Mouse (Mus musculus) heart, postnatal 4 days (tissue): Measurements from ENCODE around the gene Crtac1. TPM values are rescaled to one million over a fixed set of nuclear protein-coding genes. Genes with fewer than 3 reads are reported as not detected.
A peak's percentile ranks its signal among the peaks of the same experiment; 100 is the strongest.

ENCODE experiments used
- DNase-seq: peaks from one replicate; pipeline ENCODE4 v3.0.0; 2021
- total RNA-seq, 2 experiments: library from RNA; stranded (reverse); gene quantifications; 2 replicates each; pipeline ENCODE4 v1.2.3; 2021

The Crtac1 gene
- under 1 TPM; 0.29 to 0.52 TPM for total RNA-seq

- peak; percentile 20 for DNase-seq
Measured at GRCm38 (mm10) chr19:42431485-42432190, at the start of gene Crtac1. Gene Crtac1, minus strand, starts transcription at chr19:42431783.

- no peak for DNase-seq
Measured at GRCm38 (mm10) chr19:42478303-42478702, 46.7 kb upstream of the Crtac1 start.

GRCm38 (mm10) chr19:42477769-42478168 is 46.2 kb upstream of the Crtac1 start:
- no peak for DNase-seq

DNA sequence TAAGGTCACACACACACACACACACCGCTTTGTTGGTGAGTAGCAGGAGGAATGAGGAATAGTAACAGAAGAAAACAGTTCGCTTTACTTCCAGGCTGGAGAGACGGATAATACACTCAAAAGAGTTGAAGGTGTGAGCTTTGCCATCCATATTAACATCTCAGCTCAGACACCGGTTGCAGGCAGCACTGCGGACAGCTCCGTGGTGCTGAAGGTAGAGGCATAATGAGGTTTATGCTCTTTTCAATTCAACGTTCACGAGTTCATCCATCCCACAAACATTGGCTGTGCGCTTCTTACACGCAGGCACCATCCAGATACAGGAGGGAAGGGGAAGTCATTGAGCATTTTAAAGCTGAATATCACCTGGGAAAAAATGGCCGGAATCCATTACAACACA is 41.2 kb upstream of the Crtac1 start:
- DNase-seq = peak; percentile 23

- no peak for DNase-seq
Measured at GRCm38 (mm10) chr19:42471571-42471970, 40.0 kb upstream of the Crtac1 start.

GRCm38 (mm10) chr19:42461851-42462250 is 30.3 kb upstream of the Crtac1 start:
- peak; percentile 11 for DNase-seq

DNA sequence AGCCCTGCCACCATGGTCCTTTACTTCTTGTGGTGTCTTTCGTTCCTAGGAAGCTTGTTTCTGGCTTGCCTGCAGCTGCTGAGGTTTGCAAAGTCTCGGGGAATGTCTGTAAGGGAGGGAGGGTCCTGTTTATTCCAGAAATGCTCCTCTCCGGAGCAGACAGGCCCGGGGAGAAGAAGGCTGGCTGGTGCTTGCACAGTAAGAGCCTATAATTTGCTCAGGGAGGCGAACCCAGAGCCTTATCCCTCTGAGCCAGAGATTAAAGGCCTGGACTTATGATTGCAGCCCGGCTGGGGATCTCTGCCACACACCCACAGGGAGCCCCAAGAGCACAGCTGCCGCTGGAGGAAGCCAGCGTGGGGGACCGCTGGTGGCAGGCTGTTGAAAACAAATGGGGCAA is 29.8 kb upstream of the Crtac1 start:
- DNase-seq = no peak

GRCm38 (mm10) chr19:42459512-42459911 is 27.9 kb upstream of the Crtac1 start:
- no peak for DNase-seq

- DNase-seq = no peak
Measured at GRCm38 (mm10) chr19:42454481-42455236, 23.1 kb upstream of the Crtac1 start.

DNA sequence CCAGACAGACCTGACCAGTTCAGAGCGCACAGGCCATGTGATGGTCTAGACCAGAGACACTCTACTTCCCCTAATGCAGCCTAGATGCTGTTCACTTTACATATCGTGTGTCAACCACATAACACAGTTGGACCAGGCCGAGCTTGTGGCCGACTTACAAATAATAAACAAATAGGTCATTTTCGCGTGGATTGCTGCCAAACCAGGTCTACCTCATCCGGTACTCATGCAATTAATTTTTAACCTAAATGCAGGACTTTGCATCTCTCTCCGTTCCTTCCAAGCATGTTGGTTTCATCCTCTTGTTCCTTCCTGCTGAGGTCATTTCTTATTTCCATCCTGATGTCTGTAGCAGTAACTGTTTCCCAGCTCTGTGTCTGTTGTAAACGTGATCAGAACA is 22.4 kb upstream of the Crtac1 start:
- DNase-seq = no peak

DNA sequence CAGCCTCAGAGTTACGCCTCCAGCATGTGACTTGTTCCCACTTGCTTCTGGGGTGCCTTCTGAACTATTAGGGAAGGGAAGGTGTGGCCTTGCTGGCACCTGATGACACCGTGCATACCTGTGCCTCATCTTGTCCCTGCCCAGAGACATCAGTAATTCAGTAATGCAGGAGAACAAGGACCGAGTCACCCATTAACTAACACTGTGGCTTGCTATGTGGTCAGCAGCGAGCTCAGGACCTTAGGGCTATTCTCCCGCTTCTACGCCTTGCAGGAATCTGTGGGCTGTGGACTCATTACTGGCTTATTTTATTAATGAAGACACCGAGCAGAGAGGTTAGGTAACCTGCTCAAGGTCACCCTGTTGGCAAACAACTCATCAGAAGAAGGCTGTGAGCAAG is 21.0 kb upstream of the Crtac1 start:
- no peak for DNase-seq

GRCm38 (mm10) chr19:42448539-42448938 is 17.0 kb upstream of the Crtac1 start:
- DNase-seq = no peak

DNA sequence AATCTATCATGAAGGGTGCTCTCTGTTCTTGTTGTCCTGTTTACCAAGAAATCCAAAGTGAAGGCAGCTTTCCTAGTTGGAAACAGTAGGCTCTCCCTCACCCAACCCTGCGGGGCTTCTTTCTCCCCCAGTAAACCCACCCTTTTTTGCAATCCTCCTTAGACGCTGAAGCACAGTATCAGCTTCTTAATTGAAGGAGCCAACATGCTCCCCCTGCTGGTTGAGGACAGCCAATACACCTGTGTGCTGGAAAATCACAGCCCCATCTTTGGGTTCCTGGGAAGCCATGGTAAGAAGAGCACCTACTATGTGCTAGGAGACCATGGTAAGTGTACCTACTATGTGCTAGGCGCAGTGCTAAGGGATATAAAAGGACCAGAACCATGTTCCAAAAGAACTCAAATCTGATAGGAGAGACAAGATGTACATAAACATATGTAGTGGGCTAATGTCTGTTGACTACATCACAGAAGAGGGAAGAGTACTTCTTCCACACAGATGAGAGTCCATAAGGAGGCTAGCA is 12.4 kb upstream of the Crtac1 start:
- DNase-seq = peak; percentile 33

- DNase-seq = no peak
Measured at GRCm38 (mm10) chr19:42443266-42443665, 11.7 kb upstream of the Crtac1 start.

DNA sequence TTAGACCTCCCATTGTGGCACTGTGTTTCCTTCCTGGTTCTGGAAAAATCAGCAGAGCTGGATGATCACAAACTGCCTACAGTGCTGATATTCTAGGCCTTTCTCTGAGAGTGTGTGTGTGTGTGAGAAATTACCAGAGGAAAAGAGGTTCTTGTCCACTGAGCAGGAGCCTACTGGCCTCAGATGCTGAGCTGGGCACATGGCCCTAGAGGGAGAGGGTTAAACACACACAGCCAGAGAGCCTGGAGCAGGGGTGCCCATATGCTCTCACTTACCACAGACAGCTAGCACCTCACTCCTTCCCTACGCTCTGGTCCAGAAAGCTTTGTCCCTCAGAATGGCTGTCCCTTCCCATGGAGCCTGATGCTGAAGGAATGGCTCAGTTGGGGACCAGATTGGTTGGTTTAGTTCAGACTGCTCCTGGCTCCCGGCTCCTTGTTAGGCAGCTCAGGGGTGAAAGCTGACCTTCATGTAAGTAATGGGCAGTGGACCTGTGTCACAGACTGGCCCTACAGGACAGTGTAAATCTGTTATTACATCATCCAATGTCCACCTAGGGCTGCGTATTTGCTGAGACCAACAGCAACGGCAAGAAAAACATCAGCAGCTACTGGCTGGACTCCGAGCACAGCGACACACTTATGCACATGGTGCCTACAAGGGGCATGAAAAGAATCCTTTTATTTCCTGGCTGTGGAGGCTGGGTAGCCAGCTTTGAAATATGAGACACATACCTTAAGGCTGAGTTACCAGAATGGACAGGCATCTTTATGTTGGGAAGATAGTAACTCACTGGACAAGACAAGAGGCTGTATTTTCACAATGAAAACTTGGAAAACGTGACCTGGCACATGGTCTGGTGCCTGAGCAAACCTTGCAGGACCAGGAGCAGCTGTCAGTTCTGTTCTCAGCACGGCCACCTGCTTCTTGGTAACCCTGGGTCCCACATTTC is 10.9 kb upstream of the Crtac1 start:
- DNase-seq = no peak

- DNase-seq = no peak
Measured at GRCm38 (mm10) chr19:42440089-42440488, 8.5 kb upstream of the Crtac1 start.

GRCm38 (mm10) chr19:42439353-42439752 is 7.8 kb upstream of the Crtac1 start:
- no peak for DNase-seq

DNA sequence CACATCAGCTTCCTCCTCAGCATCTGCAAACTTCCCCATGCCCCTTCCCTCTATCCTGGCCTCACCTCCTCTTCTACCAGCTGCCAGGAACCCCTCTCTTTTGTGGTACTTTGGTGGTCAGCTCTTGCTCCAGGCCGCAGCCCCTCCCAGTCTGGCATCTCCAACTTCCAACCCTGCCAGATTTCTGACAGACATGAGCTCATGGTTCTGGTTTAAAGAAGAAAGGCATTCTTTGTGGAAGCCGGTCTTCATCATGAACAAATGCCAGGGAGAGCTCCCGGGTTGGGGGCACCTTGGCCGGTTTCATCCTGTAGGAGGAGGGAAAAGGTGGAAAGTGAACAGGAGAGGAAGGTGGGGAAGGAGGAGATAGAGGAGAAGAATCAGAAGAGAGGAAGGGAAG is 4.0 kb upstream of the Crtac1 start:
- no peak for DNase-seq

DNA sequence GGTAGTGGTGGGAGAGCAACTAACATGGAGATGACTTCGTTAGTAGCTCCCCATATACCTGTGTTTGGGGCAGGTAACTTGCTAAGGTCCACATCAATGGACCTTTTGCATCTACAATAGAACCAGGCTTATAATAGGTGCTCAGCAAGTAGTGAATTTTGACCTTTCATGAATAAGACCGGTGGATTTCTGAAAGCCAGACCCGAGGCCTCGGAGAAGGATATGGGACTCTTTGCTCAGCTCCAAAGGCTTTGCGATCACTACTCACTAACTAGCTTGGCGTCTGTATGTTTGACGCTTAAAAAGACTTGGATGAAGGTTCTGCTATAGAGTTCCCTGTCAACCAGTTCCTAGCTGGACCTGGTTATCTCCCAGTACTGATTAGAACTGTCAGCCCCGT is 1.2 kb upstream of the Crtac1 start:
- DNase-seq = no peak

- DNase-seq = no peak
Measured at GRCm38 (mm10) chr19:42432191-42432590, 608 bp upstream of the Crtac1 start.

DNA sequence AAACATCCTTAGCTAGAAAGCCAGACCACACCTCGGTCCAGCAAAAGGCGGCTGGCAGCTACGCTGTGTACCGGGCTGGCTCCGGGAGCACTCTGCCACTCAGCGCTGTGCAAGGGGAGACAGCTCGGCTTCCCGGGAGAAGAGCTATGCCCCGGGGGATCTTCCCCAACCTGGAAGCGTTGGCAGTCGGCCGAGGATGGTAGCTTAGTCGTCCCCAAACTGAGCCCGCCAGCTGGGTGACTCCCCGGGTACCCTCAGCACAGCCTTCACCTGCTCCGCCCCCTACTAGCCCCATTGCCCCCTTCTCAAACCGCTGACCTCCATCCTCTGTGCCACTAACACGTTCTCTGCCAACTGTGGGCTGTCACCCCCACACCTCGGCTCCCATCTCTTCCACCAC is 602 bp downstream of the Crtac1 start:
- DNase-seq = no peak

DNA sequence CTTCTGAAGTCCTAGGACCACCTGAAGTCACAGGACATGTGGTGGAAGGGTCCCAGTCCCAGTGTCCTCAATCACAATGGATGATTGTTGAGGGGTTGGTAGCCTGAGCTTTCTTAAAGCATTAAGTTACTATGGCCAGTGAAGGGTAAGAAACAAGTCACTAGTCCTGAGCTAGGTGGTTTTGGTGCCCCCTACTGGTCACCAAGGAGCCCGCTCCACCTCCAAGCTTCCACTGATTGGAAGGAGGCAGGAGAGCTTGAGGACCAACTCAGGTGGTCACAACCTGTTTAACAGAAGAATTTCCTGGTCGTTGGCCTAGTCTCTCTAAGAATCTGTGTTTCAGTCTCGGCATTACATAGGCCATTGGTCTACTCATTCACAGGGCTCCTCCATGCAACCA is 2.2 kb downstream of the Crtac1 start:
- DNase-seq = peak; percentile 36

- DNase-seq = peak; percentile 48
Measured at GRCm38 (mm10) chr19:42425208-42425607, 6.4 kb downstream of the Crtac1 start.
